8 mouse cellular contexts compared by ENCODE assay signal in genomic region chr2:170476215-170476614, GRCm38 (mm10). TPM values are rescaled to one million over a fixed set of nuclear protein-coding genes. Genes with fewer than 3 reads are reported as not detected.
DNase-seq lines count a peak whose midpoint lies in the region; ATAC-seq lines count a peak whose summit lies in the region.

No protein-coding gene starts in this region.

- WGBS in kidney, embryonic 14.5 days = 85% methylated on average over 11 of the region's 11 CpGs
- WGBS in neural tube, embryonic 15.5 days = 89% methylated on average over 11 of the region's 11 CpGs

- H3K9me3 ChIP-seq in kidney, embryonic 14.5 days (ENCODE audit: control insufficient read depth, low read length) = peaks cover 3% of the 10 kb centered on the region; the same call in 1 of the 2 replicates
- H3K9me3 ChIP-seq in neural tube, embryonic 15.5 days (replicated peaks) = no peaks in the 10 kb centered on the region

- no peak overlapping the region for H3K4me2 ChIP-seq in kidney, embryonic 14.5 days (replicated peaks; ENCODE audit: low read depth, low read length)
- H3K4me2 ChIP-seq in neural tube, embryonic 15.5 days = no peak overlapping the region

- peak; percentile 11 to 43 for DNase-seq in adrenal gland, adult (ENCODE audit: inconsistent age in 2 of 2, low spot score in 1 of 2)
- no peak for DNase-seq in adrenal gland, postnatal 4 days (ENCODE audit: low spot score in 2 of 2)
- DNase-seq in kidney, postnatal 25 days = peak; percentile 38 to 57
- peak; percentile 83 for DNase-seq in R1 (ENCODE audit: low read depth, low spot score)
- no peak for DNase-seq in embryo, embryonic 11 days

- no peak for ATAC-seq in kidney, embryonic 14.5 days (ENCODE audit: low FRiP score, low TSS enrichment)
- peak; percentile 68; the same call in 1 of the 2 replicates for ATAC-seq in megakaryocyte-erythroid progenitor cell, adult 5-6 weeks (replicated peaks; ENCODE audit: low FRiP score, low TSS enrichment, poor library complexity, severe bottlenecking)
- ATAC-seq in neural tube, embryonic 15.5 days (ENCODE audit: low FRiP score) = no peak

- H3K36me3 ChIP-seq in kidney, embryonic 14.5 days (ENCODE audit: control insufficient read depth, insufficient read depth, low read length) = no peaks in the 10 kb centered on the region
- no peaks in the 10 kb centered on the region for H3K36me3 ChIP-seq in neural tube, embryonic 15.5 days

- H3K27ac ChIP-seq in kidney, embryonic 14.5 days (ENCODE audit: low read depth, low read length) = no peak overlapping the region
- H3K27ac ChIP-seq in neural tube, embryonic 15.5 days (replicated peaks) = no peak overlapping the region

- no peaks in the 10 kb centered on the region for H3K27me3 ChIP-seq in kidney, embryonic 14.5 days (ENCODE audit: control insufficient read depth, insufficient read depth, low read length)
- no peaks in the 10 kb centered on the region for H3K27me3 ChIP-seq in neural tube, embryonic 15.5 days (replicated peaks)

- H3K4me1 ChIP-seq in kidney, embryonic 14.5 days (ENCODE audit: control insufficient read depth, insufficient read depth, low read length) = no peaks in the 10 kb centered on the region
- H3K4me1 ChIP-seq in neural tube, embryonic 15.5 days = no peaks in the 10 kb centered on the region

- H3K4me3 ChIP-seq in kidney, embryonic 14.5 days (ENCODE audit: low read length) = no peak overlapping the region
- no peak overlapping the region for H3K4me3 ChIP-seq in neural tube, embryonic 15.5 days (replicated peaks)

- H3K9ac ChIP-seq in kidney, embryonic 14.5 days (ENCODE audit: low read depth, low read length) = no peak overlapping the region
- H3K9ac ChIP-seq in neural tube, embryonic 15.5 days (replicated peaks) = no peak overlapping the region

RNA-seq across cellular contexts. Expression of gene Pfdn4, which starts 20.0 kb away (rescaled TPM):
- 10 to 100 TPM; 20.9 to 24.6 TPM for total RNA-seq in adrenal gland, postnatal 4 days (2021)
- 102 and 154 TPM in 2 replicates for polyA plus RNA-seq in kidney, embryonic 14.5 days (2014; fragmentation: Nextera tagmentation; extraction: Ambion mirVana)
- 53.8 and 62.9 TPM in 2 replicates for total RNA-seq in megakaryocyte-erythroid progenitor cell, adult 5-6 weeks (2014; fragmentation: Nextera tagmentation)
- total RNA-seq in megakaryocyte-erythroid progenitor cell, adult 5-6 weeks (2017) = 90.7 and 91.2 TPM in 2 replicates
- polyA plus RNA-seq in neural tube, embryonic 15.5 days (2015; fragmentation: Nextera tagmentation; extraction: Ambion mirVana) = 125 and 142 TPM in 2 replicates

RNA-seq across cellular contexts. Expression of gene Cyp24a1, which starts 20.7 kb away (rescaled TPM):
- total RNA-seq in adrenal gland, postnatal 4 days (2021) = 1 to 10 TPM in 1 of 2 experiments, not detected in 1; 3.0 TPM
- polyA plus RNA-seq in kidney, embryonic 14.5 days (2014; fragmentation: Nextera tagmentation; extraction: Ambion mirVana) = 0.09 and 0.23 TPM in 2 replicates
- total RNA-seq in megakaryocyte-erythroid progenitor cell, adult 5-6 weeks (2014; fragmentation: Nextera tagmentation) = not detected in 2 replicates
- total RNA-seq in megakaryocyte-erythroid progenitor cell, adult 5-6 weeks (2017) = not detected in 2 replicates
- polyA plus RNA-seq in neural tube, embryonic 15.5 days (2015; fragmentation: Nextera tagmentation; extraction: Ambion mirVana) = 0.12 TPM in 1 of 2 replicates, not detected in the other

RNA-seq across cellular contexts. Expression of gene Bcas1, which starts 48.6 kb away (rescaled TPM):
- 1 to 10 TPM in 1 of 2 experiments, under 1 TPM in 1; 0.48 to 1.2 TPM for total RNA-seq in adrenal gland, postnatal 4 days (2021)
- polyA plus RNA-seq in kidney, embryonic 14.5 days (2014; fragmentation: Nextera tagmentation; extraction: Ambion mirVana) = 0.64 TPM in 1 of 2 replicates, not detected in the other
- not detected in 2 replicates for total RNA-seq in megakaryocyte-erythroid progenitor cell, adult 5-6 weeks (2014; fragmentation: Nextera tagmentation)
- 0.61 TPM in 1 of 2 replicates, not detected in the other for total RNA-seq in megakaryocyte-erythroid progenitor cell, adult 5-6 weeks (2017)
- polyA plus RNA-seq in neural tube, embryonic 15.5 days (2015; fragmentation: Nextera tagmentation; extraction: Ambion mirVana) = 9.2 and 10.6 TPM in 2 replicates

Comparison
In these comparisons a context has a peak if more than half of its experiments do, and no peak if none do; other contexts are left out.
1. DNase-seq: peak in adrenal gland, adult (2 of 2), kidney, postnatal 25 days (2 of 2) and R1 (single experiment); none in adrenal gland, postnatal 4 days (0 of 2) and embryo, embryonic 11 days (single experiment).